Mouse (Mus musculus) limb, embryonic 10.5 days (tissue): ENCODE data around the gene Chrna9. TPM values are rescaled to one million over a fixed set of nuclear protein-coding genes. Genes with fewer than 3 reads are reported as not detected.

Source experiments
- DNase-seq: peaks from one replicate; pipeline ENCODE4 v3.0.0-alpha.2; 2017; ENCODE audit warnings: low spot score
- H3K27ac ChIP-seq: fragments of 300-500 bp; sonication (generic); 2 replicates; pipeline ENCODE4 v1.5.1; 2016; ENCODE audit warnings: mild to moderate bottlenecking
- H3K27me3 ChIP-seq: fragments of 300-500 bp; sonication (generic); 2 replicates; pipeline ENCODE4 v1.6.1; 2016; ENCODE audit warnings: low read depth, mild to moderate bottlenecking; ENCODE audit not compliant: poor library complexity, severe bottlenecking
- H3K36me3 ChIP-seq: fragments of 300-500 bp; sonication (generic); 2 replicates; pipeline ENCODE4 v1.6.1; 2016; ENCODE audit warnings: mild to moderate bottlenecking, moderate library complexity
- H3K4me1 ChIP-seq: fragments of 300-500 bp; sonication (generic); 2 replicates; pipeline ENCODE4 v1.6.1; 2016
- H3K4me3 ChIP-seq: fragments of 300-500 bp; sonication (generic); 2 replicates; pipeline ENCODE4 v1.5.1; 2016; ENCODE audit warnings: mild to moderate bottlenecking, moderate library complexity
- H3K9me3 ChIP-seq: fragments of 300-500 bp; sonication (generic); replicated peaks from 2 replicates; pipeline ENCODE4 v1.6.1; 2016; ENCODE audit warnings: mild to moderate bottlenecking
- WGBS: fragments of 180-500 bp; shearing (Covaris S2); methylation state at CpG from one replicate; pipeline ENCODE4 v1.1.7; 2016; 5-methylcytosine and 5-hydroxymethylcytosine counted together
- polyA plus RNA-seq: library from polyadenylated mRNA; unstranded; fragments of >200 nt; fragmentation: Nextera tagmentation; extraction: Ambion mirVana; gene quantifications from 2 replicates; pipeline ENCODE4 v1.2.1, GENCODE M21; 2016

The Chrna9 gene
- polyA plus RNA-seq, 1 experiment from 2014 or later: 0.23 TPM

DNA sequence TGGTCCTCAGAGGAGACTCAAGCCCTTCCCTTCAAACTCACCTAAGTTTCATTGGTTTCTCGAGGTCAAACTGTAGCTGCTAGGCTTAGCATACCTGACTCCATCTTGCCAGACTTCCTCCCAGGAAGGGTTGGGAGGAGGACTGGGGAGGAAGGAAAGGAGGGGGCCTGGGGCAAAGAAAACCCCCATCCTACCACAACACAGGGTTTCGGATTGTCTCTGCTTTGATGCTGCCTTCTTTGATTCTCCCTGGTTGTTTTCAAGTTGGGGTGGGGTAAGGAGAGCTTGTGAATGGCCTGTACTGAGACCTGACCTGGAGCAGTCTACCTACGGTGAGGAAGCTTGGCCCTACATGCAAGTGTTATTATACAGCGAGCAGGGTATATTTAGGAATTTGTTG is 30.2 kb upstream of the Chrna9 start:
- H3K4me3 ChIP-seq: no peak overlapping the region
- no peaks in the 10 kb centered on the region for H3K4me1 ChIP-seq
- peaks cover 4% of the 10 kb centered on the region; the same call in 1 of the 2 replicates for H3K9me3 ChIP-seq
- H3K27me3 ChIP-seq: no peaks in the 10 kb centered on the region
- H3K27ac ChIP-seq: no peak overlapping the region
- 88% methylated on average over 4 of the region's 4 CpGs for WGBS
- no peak for DNase-seq
- H3K36me3 ChIP-seq: no peaks in the 10 kb centered on the region

GRCm38 (mm10) chr5:65908751-65909150 is 26.0 kb upstream of the Chrna9 start:
- DNase-seq: no peak
- no peaks in the 10 kb centered on the region; the same call in 1 of the 2 replicates for H3K4me1 ChIP-seq
- H3K27me3 ChIP-seq: no peaks in the 10 kb centered on the region
- no peak overlapping the region for H3K4me3 ChIP-seq
- peaks cover 4% of the 10 kb centered on the region; the same call in 1 of the 2 replicates for H3K9me3 ChIP-seq
- WGBS: 89% methylated on average over 2 of the region's 2 CpGs
- H3K36me3 ChIP-seq: no peaks in the 10 kb centered on the region
- H3K27ac ChIP-seq: no peak overlapping the region

- H3K27ac ChIP-seq: no peak overlapping the region
- 87% methylated on average over 4 of the region's 4 CpGs for WGBS
- DNase-seq: no peak
- H3K27me3 ChIP-seq: no peaks in the 10 kb centered on the region
- no peaks in the 10 kb centered on the region; the same call in 1 of the 2 replicates for H3K4me1 ChIP-seq
- peaks cover 4% of the 10 kb centered on the region; the same call in 1 of the 2 replicates for H3K9me3 ChIP-seq
- no peaks in the 10 kb centered on the region for H3K36me3 ChIP-seq
- H3K4me3 ChIP-seq: no peak overlapping the region
These were observed 25.4 kb upstream of the Chrna9 start for GRCm38 (mm10) chr5:65909321-65909720.

GRCm38 (mm10) chr5:65910398-65910797 is 24.3 kb upstream of the Chrna9 start:
- Histone ChIP-seq H3K4me3 (no peak overlapping the region), H3K27me3 (no peaks in the 10 kb centered on the region), H3K9me3 (no peaks in the 10 kb centered on the region), H3K36me3 (no peaks in the 10 kb centered on the region), H3K27ac (no peak overlapping the region), H3K4me1 (no peaks in the 10 kb centered on the region; the same call in 1 of the 2 replicates)
- DNase-seq: no peak
- WGBS: 81% methylated on average over 4 of the region's 4 CpGs

DNA sequence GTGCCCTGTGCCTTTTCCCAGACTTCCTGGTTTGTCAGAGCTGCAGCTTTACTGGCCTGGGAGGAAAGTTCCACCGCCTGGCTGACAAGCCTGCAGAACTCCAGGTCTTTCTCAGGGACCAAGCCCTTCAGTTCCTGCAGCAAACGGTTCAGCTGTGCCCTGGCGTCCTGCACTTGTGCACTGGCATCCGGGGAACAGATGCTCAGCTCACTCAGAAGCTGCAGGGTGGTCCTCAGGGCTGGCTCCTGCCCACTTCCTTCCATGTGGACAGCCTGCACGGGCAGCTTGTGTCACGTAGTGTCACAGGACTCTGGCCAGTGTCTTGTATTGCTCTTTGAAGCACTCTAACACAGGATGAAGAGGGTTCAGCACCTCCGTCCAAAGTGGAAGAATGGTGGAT is 23.0 kb upstream of the Chrna9 start:
- H3K27ac ChIP-seq: no peak overlapping the region
- 83% methylated on average over 7 of the region's 7 CpGs for WGBS
- no peaks in the 10 kb centered on the region for H3K36me3 ChIP-seq
- no peak for DNase-seq
- no peaks in the 10 kb centered on the region for H3K27me3 ChIP-seq
- H3K4me1 ChIP-seq: no peaks in the 10 kb centered on the region; the same call in 1 of the 2 replicates
- no peaks in the 10 kb centered on the region for H3K9me3 ChIP-seq
- no peak overlapping the region for H3K4me3 ChIP-seq

DNA sequence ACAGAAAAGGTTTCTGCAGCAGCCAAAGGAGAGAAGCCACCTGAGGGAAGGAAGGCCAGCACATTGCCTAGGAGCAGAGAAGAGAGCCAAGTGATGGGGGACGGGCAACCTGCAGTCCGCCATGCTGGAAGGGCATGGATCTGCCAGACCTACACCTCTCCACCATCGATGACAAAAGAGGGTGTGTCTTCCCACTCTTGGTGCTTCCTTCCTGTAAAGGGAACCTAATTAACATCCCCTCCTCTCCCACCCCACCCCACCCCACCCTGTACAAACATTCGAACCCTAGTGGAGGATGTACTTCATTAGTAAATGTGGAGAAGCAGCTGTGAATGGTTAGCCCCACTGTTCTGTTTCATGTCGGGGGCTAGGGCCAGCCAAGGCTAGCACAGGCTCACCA is 22.5 kb upstream of the Chrna9 start:
- no peak for DNase-seq
- no peaks in the 10 kb centered on the region for H3K36me3 ChIP-seq
- no peaks in the 10 kb centered on the region for H3K9me3 ChIP-seq
- 85% methylated on average over 5 of the region's 5 CpGs for WGBS
- H3K27me3 ChIP-seq: no peaks in the 10 kb centered on the region
- H3K4me1 ChIP-seq: no peaks in the 10 kb centered on the region; the same call in 1 of the 2 replicates
- H3K27ac ChIP-seq: no peak overlapping the region
- no peak overlapping the region for H3K4me3 ChIP-seq

GRCm38 (mm10) chr5:65913126-65913525 is 21.6 kb upstream of the Chrna9 start:
- Histone ChIP-seq H3K4me3 (no peak overlapping the region), H3K27ac (no peak overlapping the region), H3K27me3 (no peaks in the 10 kb centered on the region), H3K36me3 (no peaks in the 10 kb centered on the region), H3K4me1 (no peaks in the 10 kb centered on the region; the same call in 1 of the 2 replicates), H3K9me3 (no peaks in the 10 kb centered on the region)
- DNase-seq: no peak
- WGBS: 90% methylated on average over 9 of the region's 9 CpGs

- WGBS: 91% methylated on average over 7 of the region's 7 CpGs
- Histone ChIP-seq H3K9me3 (no peaks in the 10 kb centered on the region), H3K4me3 (no peak overlapping the region), H3K4me1 (peaks cover 11% of the 10 kb centered on the region), H3K36me3 (no peaks in the 10 kb centered on the region), H3K27ac (no peak overlapping the region), H3K27me3 (no peaks in the 10 kb centered on the region)
- no peak for DNase-seq
These were observed 20.4 kb upstream of the Chrna9 start for GRCm38 (mm10) chr5:65914342-65914741.

- DNase-seq: no peak
- Histone ChIP-seq H3K4me1 (peaks cover 12% of the 10 kb centered on the region), H3K9me3 (no peaks in the 10 kb centered on the region), H3K27ac (no peak overlapping the region), H3K36me3 (no peaks in the 10 kb centered on the region), H3K27me3 (no peaks in the 10 kb centered on the region), H3K4me3 (no peak overlapping the region)
- 90% methylated on average over 5 of the region's 5 CpGs for WGBS
These were observed 17.8 kb upstream of the Chrna9 start for GRCm38 (mm10) chr5:65916930-65917329.

- WGBS: 85% methylated on average over 3 of the region's 3 CpGs
These were observed 16.1 kb upstream of the Chrna9 start for GRCm38 (mm10) chr5:65918601-65919000.

DNA sequence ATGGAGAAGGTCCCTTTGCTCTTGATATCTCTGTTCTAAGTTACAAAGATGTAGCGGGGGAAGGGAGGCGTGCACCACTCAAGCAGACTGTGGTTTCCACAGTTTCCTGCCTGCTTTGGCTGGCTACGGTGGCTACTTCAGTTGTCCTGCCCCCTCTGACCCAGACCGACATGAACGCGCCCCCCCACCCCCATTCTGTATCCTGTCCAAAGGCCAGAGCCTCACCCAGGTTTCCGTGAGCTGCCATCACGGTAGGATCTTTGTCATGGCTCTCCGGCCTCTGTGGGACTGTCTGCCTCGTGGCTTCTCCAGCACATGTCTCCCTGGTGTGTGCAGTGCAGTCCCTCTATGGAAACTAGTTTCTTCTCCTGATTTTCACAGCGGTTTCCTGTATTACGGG is 15.4 kb upstream of the Chrna9 start:
- WGBS: 87% methylated on average over 12 of the region's 12 CpGs
- no peaks in the 10 kb centered on the region for H3K36me3 ChIP-seq

More at GRCm38 (mm10) chr5:65918601-65919000, 16.1 kb upstream of the Chrna9 start:
- no peaks in the 10 kb centered on the region for H3K27me3 ChIP-seq
- no peak overlapping the region for H3K4me3 ChIP-seq
- H3K27ac ChIP-seq: no peak overlapping the region
- H3K9me3 ChIP-seq: no peaks in the 10 kb centered on the region
- H3K36me3 ChIP-seq: no peaks in the 10 kb centered on the region
- no peak for DNase-seq
- peaks cover 12% of the 10 kb centered on the region for H3K4me1 ChIP-seq

DNA sequence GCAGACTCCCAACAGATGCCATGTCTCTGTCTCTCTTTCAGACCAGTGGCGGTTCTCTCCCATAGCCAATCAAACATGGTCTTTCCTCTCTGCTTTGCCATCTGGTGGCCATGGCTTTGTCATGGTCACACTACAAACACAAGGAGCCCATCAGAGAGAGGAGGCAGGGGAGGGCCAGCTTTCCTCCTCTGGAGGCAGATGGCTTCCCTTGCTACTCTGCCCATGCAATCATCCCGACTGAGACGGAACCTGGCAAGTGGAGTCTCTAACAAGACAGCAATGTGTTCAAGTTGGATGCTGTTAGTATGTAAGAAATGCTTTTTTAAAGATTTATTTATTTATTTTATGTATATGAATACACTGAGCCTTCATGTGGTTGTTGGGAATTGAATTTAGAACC is 14.8 kb upstream of the Chrna9 start:
- Histone ChIP-seq H3K27ac (no peak overlapping the region), H3K36me3 (no peaks in the 10 kb centered on the region), H3K27me3 (no peaks in the 10 kb centered on the region), H3K4me3 (no peak overlapping the region), H3K9me3 (no peaks in the 10 kb centered on the region), H3K4me1 (peaks cover 12% of the 10 kb centered on the region)
- no peak for DNase-seq
- WGBS: 98% methylated on average over 3 of the region's 3 CpGs

More for the DNA sequence above, 15.4 kb upstream of the Chrna9 start:
- no peak overlapping the region for H3K4me3 ChIP-seq
- no peaks in the 10 kb centered on the region for H3K9me3 ChIP-seq
- H3K27ac ChIP-seq: no peak overlapping the region
- DNase-seq: no peak
- H3K27me3 ChIP-seq: no peaks in the 10 kb centered on the region
- H3K4me1 ChIP-seq: peaks cover 12% of the 10 kb centered on the region

GRCm38 (mm10) chr5:65920701-65921426 is 13.9 kb upstream of the Chrna9 start:
- H3K27me3 ChIP-seq: no peaks in the 10 kb centered on the region
- whole genome bisulfite sequencing: 87% methylated on average over 12 of the region's 12 CpGs
- H3K27ac ChIP-seq: no peak overlapping the region
- H3K9me3 ChIP-seq: no peaks in the 10 kb centered on the region
- DNase-seq: no peak
- no peak overlapping the region for H3K4me3 ChIP-seq
- H3K4me1 ChIP-seq: peaks cover 12% of the 10 kb centered on the region
- no peaks in the 10 kb centered on the region for H3K36me3 ChIP-seq
